Mouse (Mus musculus): ENCODE measurements at regions not wholly inside any gene's neighbourhood (a gene's known extent, or its start where the extent isn't known, plus 50 kb on each side); places are given as distances from the start of the nearest gene placed in this dataset.

- Histone ChIP-seq H3K36me3 (no peaks in the 10 kb centered on the region), H3K27me3 (replicated peaks) (no peaks in the 10 kb centered on the region), H3K4me3 (replicated peaks) (no peak overlapping the region), H3K27ac (no peak overlapping the region), H3K9me3 (no peaks in the 10 kb centered on the region), H3K9ac (no peak overlapping the region), H3K4me2 (replicated peaks) (no peak overlapping the region), H3K4me1 (replicated peaks) (0 out of 2 replicates have a peak, but pooled peaks cover 7% of the 10 kb centered on the region)
- WGBS: 32% methylated on average over 9 of the region's 9 CpGs
- peak; percentile 28; the same call in 1 of the 2 replicates for ATAC-seq
Measured at GRCm38 (mm10) chr10:83945503-83945902, 222.8 kb downstream of the 1500009L16Rik start.

DNA sequence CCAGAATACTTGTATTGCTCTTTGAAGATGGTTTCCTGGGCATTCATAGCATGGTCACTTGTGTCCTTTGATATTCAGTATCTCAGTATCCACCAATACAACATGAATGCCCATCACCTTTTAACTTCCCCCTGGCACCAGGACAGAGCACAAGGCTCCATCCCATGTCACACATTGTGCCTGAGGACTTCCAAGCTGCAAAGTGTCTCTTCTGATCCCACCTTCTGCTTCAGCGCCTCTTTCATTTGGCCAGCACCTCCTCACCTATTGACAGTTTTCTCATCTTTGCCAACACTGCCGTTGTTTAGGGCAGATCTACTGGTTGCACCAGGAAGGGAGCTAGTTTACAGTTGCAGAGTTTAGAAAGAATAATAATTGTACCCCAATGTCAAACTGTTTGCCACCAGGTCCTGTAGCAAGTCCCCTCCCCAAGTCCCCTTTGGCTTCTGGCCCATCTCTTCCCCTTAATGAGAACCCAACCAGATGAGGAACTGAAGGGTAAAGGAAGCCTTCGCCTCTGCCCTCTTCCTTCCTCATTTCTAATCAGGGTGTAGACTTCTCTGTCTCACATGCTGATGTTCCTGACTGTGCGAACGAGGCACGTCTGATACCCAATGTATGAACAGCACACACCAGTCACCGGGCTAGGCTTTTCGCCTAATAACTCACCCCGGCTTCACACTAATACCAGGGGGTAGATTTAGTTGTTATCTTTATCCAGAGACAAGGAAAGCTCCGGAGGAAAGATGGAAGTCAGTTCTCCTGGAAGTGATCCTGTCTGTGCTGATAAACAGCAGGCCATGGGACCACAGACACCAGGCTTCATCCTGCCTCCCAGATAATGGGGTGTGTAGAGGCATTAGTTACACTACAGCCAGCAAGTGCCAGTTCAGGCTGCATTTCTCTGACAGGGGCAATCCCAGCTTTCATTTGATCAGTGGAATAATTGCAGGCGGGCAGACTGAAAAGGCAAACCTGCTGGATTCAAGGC, 223.8 kb downstream of the 1500009L16Rik start:
- no peaks in the 10 kb centered on the region for H3K36me3 ChIP-seq
- ATAC-seq: no peak
- H3K27ac ChIP-seq: no peak overlapping the region
- no peak overlapping the region for H3K4me2 ChIP-seq (replicated peaks)
- WGBS: 53% methylated on average over 11 of the region's 11 CpGs
- H3K9ac ChIP-seq: no peak overlapping the region
- H3K4me3 ChIP-seq (replicated peaks): no peak overlapping the region
- H3K4me1 ChIP-seq (replicated peaks): 0 out of 2 replicates have a peak, but pooled peaks cover 7% of the 10 kb centered on the region
- H3K9me3 ChIP-seq: no peaks in the 10 kb centered on the region
- H3K27me3 ChIP-seq (replicated peaks): no peaks in the 10 kb centered on the region

DNA sequence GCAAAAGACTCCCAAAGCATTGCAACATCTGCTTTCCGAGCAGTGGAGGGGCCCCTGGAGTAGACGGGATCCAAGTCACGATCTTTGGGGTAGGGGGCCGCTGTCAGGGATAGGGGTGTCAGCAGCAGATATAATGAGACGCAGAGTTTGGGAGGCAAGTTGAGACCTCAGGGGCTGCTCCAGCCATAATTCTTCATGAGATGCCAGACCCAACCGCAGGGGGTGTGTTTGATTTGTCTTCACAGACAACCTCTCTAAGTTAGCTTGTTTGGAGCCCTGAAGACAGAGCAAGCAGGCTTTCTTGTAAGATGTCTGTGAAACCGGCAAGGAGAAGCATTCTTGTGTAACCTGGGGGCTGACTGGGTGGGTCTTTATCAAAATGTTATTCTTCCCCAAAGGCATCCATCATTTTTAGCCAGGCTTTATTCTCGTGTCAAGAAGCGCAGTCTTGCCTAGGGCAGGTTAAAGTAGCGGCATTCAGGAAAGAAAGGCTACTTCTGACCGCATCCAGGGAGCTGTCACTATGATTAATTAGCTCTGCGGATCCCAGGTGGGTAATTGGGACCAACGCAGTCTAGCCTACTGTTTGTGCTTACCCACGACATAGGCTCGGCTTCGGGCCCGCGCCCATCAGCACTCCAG, 234.6 kb downstream of the 1500009L16Rik start:
- Histone ChIP-seq H3K27ac (no peak overlapping the region), H3K9ac (no peak overlapping the region), H3K4me3 (replicated peaks) (no peak overlapping the region), H3K36me3 (no peaks in the 10 kb centered on the region), H3K27me3 (replicated peaks) (no peaks in the 10 kb centered on the region), H3K4me2 (replicated peaks) (no peak overlapping the region), H3K4me1 (replicated peaks) (no peaks in the 10 kb centered on the region), H3K9me3 (no peaks in the 10 kb centered on the region)
- no peak for ATAC-seq
- WGBS: 37% methylated on average over 18 of the region's 18 CpGs

DNA sequence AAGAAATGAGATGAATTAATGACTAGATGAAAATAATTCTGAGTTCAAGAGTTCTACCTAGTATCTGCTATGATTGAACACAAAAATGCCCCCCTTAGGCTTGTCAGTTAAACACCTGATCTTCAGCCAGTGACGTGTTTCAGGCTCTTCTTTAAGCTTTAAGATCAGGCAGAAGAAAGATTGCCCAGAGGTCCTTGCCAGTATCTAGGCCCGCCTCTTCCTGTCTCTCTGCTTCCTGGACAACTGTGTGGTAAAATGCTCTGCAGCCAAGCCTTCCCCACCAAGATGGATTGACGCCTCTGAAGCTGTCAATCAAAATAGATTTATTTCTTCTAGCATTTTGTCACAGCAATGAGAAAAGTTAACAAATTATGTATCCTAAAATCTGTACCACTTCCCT, 235.7 kb downstream of the 1500009L16Rik start:
- H3K9ac ChIP-seq: no peak overlapping the region
- H3K4me3 ChIP-seq (replicated peaks): no peak overlapping the region
- no peak for ATAC-seq
- H3K27ac ChIP-seq: no peak overlapping the region
- H3K36me3 ChIP-seq: no peaks in the 10 kb centered on the region
- H3K4me2 ChIP-seq (replicated peaks): no peak overlapping the region
- H3K9me3 ChIP-seq: no peaks in the 10 kb centered on the region
- no peaks in the 10 kb centered on the region for H3K4me1 ChIP-seq (replicated peaks)
- 85% methylated on average over 3 of the region's 3 CpGs for WGBS
- H3K27me3 ChIP-seq (replicated peaks): no peaks in the 10 kb centered on the region

GRCm38 (mm10) chr10:83958826-83959225, 236.2 kb downstream of the 1500009L16Rik start:
- WGBS: 85% methylated on average over 2 of the region's 2 CpGs
- Histone ChIP-seq H3K9ac (no peak overlapping the region), H3K27me3 (replicated peaks) (no peaks in the 10 kb centered on the region), H3K4me3 (replicated peaks) (no peak overlapping the region), H3K4me1 (replicated peaks) (no peaks in the 10 kb centered on the region), H3K4me2 (replicated peaks) (no peak overlapping the region), H3K9me3 (no peaks in the 10 kb centered on the region), H3K27ac (no peak overlapping the region), H3K36me3 (no peaks in the 10 kb centered on the region)
- ATAC-seq: no peak

GRCm38 (mm10) chr10:83963232-83963760, 240.6 kb downstream of the 1500009L16Rik start:
- ATAC-seq: no peak
- H3K9ac ChIP-seq: no peak overlapping the region
- no peak overlapping the region for H3K4me3 ChIP-seq (replicated peaks)
- 79% methylated on average over 12 of the region's 12 CpGs for WGBS
- H3K27ac ChIP-seq: no peak overlapping the region
- no peaks in the 10 kb centered on the region for H3K27me3 ChIP-seq (replicated peaks)
- H3K9me3 ChIP-seq: no peaks in the 10 kb centered on the region
- H3K4me2 ChIP-seq (replicated peaks): no peak overlapping the region
- no peaks in the 10 kb centered on the region for H3K36me3 ChIP-seq
- no peaks in the 10 kb centered on the region for H3K4me1 ChIP-seq (replicated peaks)

DNA sequence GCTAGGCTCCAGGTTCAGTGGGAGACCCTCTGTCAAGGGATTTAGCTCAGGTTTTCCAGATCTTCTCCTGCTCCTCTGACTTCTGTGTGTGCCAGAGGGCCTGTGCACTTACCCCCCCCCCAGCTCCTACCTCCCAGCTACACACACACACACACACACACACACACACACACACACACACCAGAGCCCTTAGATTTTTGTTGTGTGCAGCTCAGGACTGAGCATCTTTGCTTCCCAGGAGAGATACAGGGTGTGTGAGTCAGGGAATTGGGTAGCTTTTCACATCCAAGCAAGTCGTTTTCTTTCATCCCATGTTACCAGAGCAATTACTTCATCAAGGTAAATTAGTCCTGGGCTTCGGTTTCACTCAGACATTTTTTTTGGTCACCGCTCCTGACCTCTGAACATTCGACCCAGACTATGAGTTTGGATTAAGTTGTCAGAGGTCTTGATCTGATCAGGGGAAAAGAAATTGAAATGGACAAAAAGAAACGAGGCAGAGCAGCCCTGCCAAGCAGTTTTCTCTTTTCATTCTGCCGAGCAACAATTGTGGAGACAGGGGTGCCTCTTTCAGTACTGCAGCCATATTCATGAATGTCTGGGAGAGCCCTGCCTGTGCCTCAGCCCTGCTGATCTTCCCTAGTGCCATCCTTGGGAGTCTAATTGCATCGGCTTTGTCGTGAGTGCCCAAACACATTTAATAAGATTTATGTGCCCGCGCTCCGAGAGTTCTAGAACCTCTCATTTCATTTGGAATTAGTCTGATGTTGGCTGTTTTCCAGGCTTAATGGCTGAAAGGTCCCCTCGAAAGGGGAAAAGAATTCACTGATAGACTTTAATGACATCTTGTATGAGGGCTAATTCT, 241.3 kb downstream of the 1500009L16Rik start:
- no peak overlapping the region for H3K4me2 ChIP-seq (replicated peaks)
- no peak overlapping the region for H3K9ac ChIP-seq
- no peaks in the 10 kb centered on the region for H3K9me3 ChIP-seq
- H3K27me3 ChIP-seq (replicated peaks): no peaks in the 10 kb centered on the region
- no peak for ATAC-seq
- no peaks in the 10 kb centered on the region for H3K4me1 ChIP-seq (replicated peaks)
- H3K36me3 ChIP-seq: no peaks in the 10 kb centered on the region
- no peak overlapping the region for H3K27ac ChIP-seq
- whole genome bisulfite sequencing: 24% methylated on average over 12 of the region's 12 CpGs
- no peak overlapping the region for H3K4me3 ChIP-seq (replicated peaks)

- Histone ChIP-seq H3K27me3 (replicated peaks) (no peaks in the 10 kb centered on the region), H3K9ac (no peak overlapping the region), H3K4me3 (replicated peaks) (no peak overlapping the region), H3K4me2 (replicated peaks) (no peak overlapping the region), H3K27ac (no peak overlapping the region), H3K36me3 (no peaks in the 10 kb centered on the region), H3K4me1 (replicated peaks) (no peaks in the 10 kb centered on the region), H3K9me3 (no peaks in the 10 kb centered on the region)
- ATAC-seq: no peak
- 48% methylated on average over 5 of the region's 5 CpGs for WGBS
Measured at GRCm38 (mm10) chr10:83964838-83965237, 242.2 kb downstream of the 1500009L16Rik start.

GRCm38 (mm10) chr10:83970501-83970900, 247.8 kb downstream of the 1500009L16Rik start:
- no peak for ATAC-seq
- Histone ChIP-seq H3K27ac (no peak overlapping the region), H3K4me1 (replicated peaks) (no peaks in the 10 kb centered on the region), H3K4me3 (replicated peaks) (no peak overlapping the region), H3K4me2 (replicated peaks) (no peak overlapping the region), H3K9me3 (no peaks in the 10 kb centered on the region), H3K9ac (no peak overlapping the region), H3K36me3 (no peaks in the 10 kb centered on the region), H3K27me3 (replicated peaks) (no peaks in the 10 kb centered on the region)
- 47% methylated on average over 3 of the region's 3 CpGs for WGBS

DNA sequence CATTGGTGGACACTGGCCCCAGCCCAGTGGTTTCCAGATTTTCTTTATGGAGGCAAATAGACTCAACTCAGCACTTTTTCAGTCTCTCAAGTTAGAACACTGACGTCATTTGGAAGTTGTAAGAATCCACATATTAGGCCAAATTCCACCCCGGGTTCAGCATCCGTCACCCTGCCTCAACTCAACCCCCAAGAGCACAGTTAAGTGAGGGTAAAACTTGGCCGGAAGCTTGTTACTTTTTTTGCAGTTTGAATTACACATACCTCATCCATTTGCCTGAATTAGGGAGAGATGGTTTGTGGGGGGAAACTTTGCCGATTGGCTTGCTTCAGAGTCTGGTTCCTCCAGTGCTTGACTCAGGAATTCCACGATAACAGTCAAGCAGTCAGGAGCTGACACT, 251.9 kb downstream of the 1500009L16Rik start:
- Histone ChIP-seq H3K9ac (no peak overlapping the region), H3K4me2 (replicated peaks) (no peak overlapping the region), H3K36me3 (no peaks in the 10 kb centered on the region), H3K27me3 (replicated peaks) (no peaks in the 10 kb centered on the region), H3K4me3 (replicated peaks) (no peak overlapping the region), H3K9me3 (no peaks in the 10 kb centered on the region), H3K27ac (no peak overlapping the region), H3K4me1 (replicated peaks) (no peaks in the 10 kb centered on the region)
- no peak for ATAC-seq
- WGBS: 62% methylated on average over 6 of the region's 6 CpGs

DNA sequence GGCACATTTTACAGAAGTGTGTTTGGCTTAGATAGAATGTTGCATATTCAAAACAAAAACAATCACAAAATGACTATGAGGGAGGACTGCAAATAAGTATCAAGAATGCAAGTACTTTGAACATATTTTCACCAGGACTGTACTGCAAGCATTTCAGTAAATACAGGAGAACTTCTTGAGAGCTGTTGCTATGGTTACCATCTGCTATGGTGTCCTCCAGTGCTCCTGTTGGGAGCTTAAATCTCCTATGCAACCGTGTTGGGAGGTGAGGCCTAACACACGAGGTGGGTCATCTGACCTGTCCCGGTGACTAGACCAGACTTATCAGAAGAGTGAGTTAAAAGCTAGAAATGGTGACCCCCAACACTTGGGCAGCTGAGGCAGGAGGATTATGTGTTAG, 253.9 kb downstream of the 1500009L16Rik start:
- H3K27me3 ChIP-seq (replicated peaks): no peaks in the 10 kb centered on the region
- H3K4me1 ChIP-seq (replicated peaks): no peaks in the 10 kb centered on the region
- no peak overlapping the region for H3K4me3 ChIP-seq (replicated peaks)
- no peaks in the 10 kb centered on the region for H3K36me3 ChIP-seq
- no peak for ATAC-seq
- H3K9ac ChIP-seq: no peak overlapping the region
- no peak overlapping the region for H3K4me2 ChIP-seq (replicated peaks)
- no peak overlapping the region for H3K27ac ChIP-seq
- WGBS: 50% methylated on average over 3 of the region's 3 CpGs
- no peaks in the 10 kb centered on the region for H3K9me3 ChIP-seq

DNA sequence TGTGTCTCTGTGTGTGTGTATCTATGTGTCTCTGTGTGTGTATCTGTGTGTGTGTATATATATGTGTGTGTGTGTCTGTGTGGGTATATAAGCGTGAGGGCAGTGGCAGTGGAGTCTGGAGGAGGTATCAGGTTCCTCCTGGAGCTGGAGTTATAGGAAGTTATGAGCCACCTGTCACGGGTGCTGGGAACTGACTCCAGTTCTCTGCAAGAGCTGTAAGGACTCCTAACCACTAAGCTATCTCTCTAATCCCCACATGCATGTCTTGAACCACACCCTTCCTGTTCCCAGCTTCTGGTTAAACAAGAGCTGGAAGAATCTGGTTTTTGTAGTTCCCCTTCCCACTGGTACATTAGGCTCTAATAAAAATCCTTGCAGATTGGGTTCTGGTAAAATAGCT, 257.3 kb downstream of the 1500009L16Rik start:
- no peak overlapping the region for H3K27ac ChIP-seq
- H3K27me3 ChIP-seq (replicated peaks): no peaks in the 10 kb centered on the region
- no peak overlapping the region for H3K4me2 ChIP-seq (replicated peaks)
- no peaks in the 10 kb centered on the region for H3K9me3 ChIP-seq
- no peak overlapping the region for H3K4me3 ChIP-seq (replicated peaks)
- no peak for ATAC-seq
- 0 out of 2 replicates have a peak, but pooled peaks cover 2% of the 10 kb centered on the region for H3K4me1 ChIP-seq (replicated peaks)
- 76% methylated on average over 2 of the region's 2 CpGs for WGBS
- no peaks in the 10 kb centered on the region for H3K36me3 ChIP-seq
- no peak overlapping the region for H3K9ac ChIP-seq
